Mouse (Mus musculus) embryonic facial prominence, embryonic 14.5 days (tissue): ENCODE data around the gene Abhd17a. TPM values are rescaled to one million over a fixed set of nuclear protein-coding genes. Genes with fewer than 3 reads are reported as not detected.

ENCODE experiments used
- ATAC-seq: fragments of 200-750 bp; cut with Nextera tagmentation; 2 replicates; pipeline ENCODE4 v1.8.0; 2017; ENCODE audit warnings: low read depth, moderate number of reproducible peaks, moderate TSS enrichment
- DNase-seq: peaks from one replicate; pipeline ENCODE4 v3.0.0-alpha.2; 2015; ENCODE audit warnings: low spot score
- H3K27ac ChIP-seq: fragments of 300-500 bp; sonication (generic); replicated peaks from 2 replicates; pipeline ENCODE4 v1.5.1; 2014; ENCODE audit warnings: low read depth, mild to moderate bottlenecking, low read length, moderate library complexity
- H3K27me3 ChIP-seq: fragments of 300-500 bp; sonication (generic); replicated peaks from 2 replicates; pipeline ENCODE4 v1.6.1; 2014; ENCODE audit warnings: low read length; ENCODE audit not compliant: control insufficient read depth, insufficient read depth
- H3K36me3 ChIP-seq: fragments of 300-500 bp; sonication (generic); 2 replicates; pipeline ENCODE4 v1.6.1; 2014; ENCODE audit warnings: low read length, mixed read lengths; ENCODE audit not compliant: control insufficient read depth, insufficient read depth
- H3K4me1 ChIP-seq: fragments of 300-500 bp; sonication (generic); 2 replicates; pipeline ENCODE4 v1.6.1; 2014; ENCODE audit warnings: antibody characterized with exemption, low read length; ENCODE audit not compliant: control insufficient read depth, insufficient read depth
- H3K4me2 ChIP-seq: fragments of 300-500 bp; sonication (generic); 2 replicates; pipeline ENCODE4 v1.6.1; 2014; ENCODE audit warnings: low read depth, mild to moderate bottlenecking, low read length, moderate library complexity, mixed read lengths
- H3K4me3 ChIP-seq: fragments of 300-500 bp; sonication (generic); 2 replicates; pipeline ENCODE4 v1.5.1; 2014; ENCODE audit warnings: low read depth, mild to moderate bottlenecking, low read length
- H3K9ac ChIP-seq: fragments of 300-500 bp; sonication (generic); 2 replicates; pipeline ENCODE4 v1.6.1; 2014; ENCODE audit warnings: low read depth, mild to moderate bottlenecking, low read length, moderate library complexity, mixed read lengths
- H3K9me3 ChIP-seq: fragments of 300-500 bp; sonication (generic); 2 replicates; pipeline ENCODE4 v1.6.1; 2016; ENCODE audit warnings: low read length; ENCODE audit not compliant: control insufficient read depth
- WGBS: fragments of 180-500 bp; shearing (Covaris S2); extraction: QIAGEN DNeasy Blood & Tissue Kit; methylation state at CpG from one replicate; pipeline ENCODE4 v1.1.7; 2014; 5-methylcytosine and 5-hydroxymethylcytosine counted together
- polyA plus RNA-seq: library from polyadenylated mRNA; unstranded; fragments of >200 nt; fragmentation: Nextera tagmentation; extraction: Ambion mirVana; gene quantifications from 2 replicates; pipeline ENCODE4 v1.2.1, GENCODE M21; 2014

Gene Abhd17a
- polyA plus RNA-seq, 1 experiment from 2014 or later = 115 TPM

- 92% methylated on average over 6 of the region's 8 CpGs for WGBS
- DNase-seq (no peak), ATAC-seq (no peak)
- Histone ChIP-seq H3K9me3 (no peaks in the 10 kb centered on the region), H3K36me3 (peaks cover 38% of the 10 kb centered on the region), H3K4me1 (peaks cover 11% of the 10 kb centered on the region), H3K4me2 (peak overlapping the region; percentile 13; the same call in 1 of the 2 replicates), H3K9ac (no peak overlapping the region), H3K27ac (no peak overlapping the region), H3K4me3 (no peak overlapping the region), H3K27me3 (no peaks in the 10 kb centered on the region)
These were observed 4.6 kb downstream of the Abhd17a start for GRCm38 (mm10) chr10:80585581-80585980.

- WGBS = 75% methylated on average over 12 of the region's 12 CpGs
- no peak overlapping the region for H3K4me3 ChIP-seq
These were observed 5.2 kb downstream of the Abhd17a start for GRCm38 (mm10) chr10:80584642-80585552.

GRCm38 (mm10) chr10:80584045-80584488, 6.1 kb downstream of the Abhd17a start:
- H3K9ac ChIP-seq = no peak overlapping the region
- no peak overlapping the region for H3K4me2 ChIP-seq
- DNase-seq (no peak), ATAC-seq (no peak)
- H3K9me3 ChIP-seq = no peaks in the 10 kb centered on the region
- no peak overlapping the region for H3K27ac ChIP-seq
- H3K36me3 ChIP-seq = peaks cover 38% of the 10 kb centered on the region
- no peaks in the 10 kb centered on the region for H3K27me3 ChIP-seq
- 59% methylated on average over 12 of the region's 12 CpGs for WGBS
- H3K4me1 ChIP-seq = peaks cover 7% of the 10 kb centered on the region
- H3K4me3 ChIP-seq = no peak overlapping the region

More at GRCm38 (mm10) chr10:80584642-80585552, 5.2 kb downstream of the Abhd17a start:
- H3K4me2 ChIP-seq = no peak overlapping the region
- H3K9me3 ChIP-seq = no peaks in the 10 kb centered on the region
- no peak overlapping the region for H3K27ac ChIP-seq
- H3K36me3 ChIP-seq = peaks cover 38% of the 10 kb centered on the region
- H3K4me1 ChIP-seq = peaks cover 11% of the 10 kb centered on the region
- H3K27me3 ChIP-seq = no peaks in the 10 kb centered on the region
- ATAC-seq (peak; percentile 30; the same call in 1 of the 2 replicates), DNase-seq (no peak)
- no peak overlapping the region for H3K9ac ChIP-seq

GRCm38 (mm10) chr10:80583047-80583446, 7.1 kb downstream of the Abhd17a start:
- Histone ChIP-seq H3K4me1 (0 out of 2 replicates have a peak, but pooled peaks cover 5% of the 10 kb centered on the region), H3K27ac (no peak overlapping the region), H3K4me2 (no peak overlapping the region), H3K9me3 (no peaks in the 10 kb centered on the region), H3K4me3 (no peak overlapping the region), H3K36me3 (peaks cover 38% of the 10 kb centered on the region), H3K9ac (no peak overlapping the region), H3K27me3 (no peaks in the 10 kb centered on the region)
- ATAC-seq = no peak
- 77% methylated on average over 5 of the region's 5 CpGs for WGBS
- DNase-seq = no peak

- peaks cover 26% of the 10 kb centered on the region for H3K4me1 ChIP-seq
- peak; percentile 4; the same call in 1 of the 2 replicates for ATAC-seq
- H3K9ac ChIP-seq = peak overlapping the region; percentile 76; the same call in 1 of the 2 replicates
- peak overlapping the region; percentile 94 for H3K4me2 ChIP-seq
- peak; percentile 83 for DNase-seq
- H3K36me3 ChIP-seq = peaks cover 17% of the 10 kb centered on the region
- peak overlapping the region; percentile 91 for H3K27ac ChIP-seq
- H3K4me3 ChIP-seq = peak overlapping the region; percentile 88
- H3K27me3 ChIP-seq = no peaks in the 10 kb centered on the region
- no peaks in the 10 kb centered on the region for H3K9me3 ChIP-seq
- 8% methylated on average over 8 of the region's 8 CpGs for WGBS
These were observed 11.2 kb downstream of the Abhd17a start for GRCm38 (mm10) chr10:80578911-80579310.

GRCm38 (mm10) chr10:80578131-80578750, 11.9 kb downstream of the Abhd17a start:
- peak; percentile 44 for ATAC-seq
- Histone ChIP-seq H3K4me1 (peaks cover 28% of the 10 kb centered on the region), H3K27me3 (no peaks in the 10 kb centered on the region), H3K4me2 (peak overlapping the region; percentile 94), H3K4me3 (peak overlapping the region; percentile 88), H3K9ac (peak overlapping the region; percentile 76), H3K36me3 (peaks cover 11% of the 10 kb centered on the region; the same call in 1 of the 2 replicates), H3K27ac (peak overlapping the region; percentile 91), H3K9me3 (no peaks in the 10 kb centered on the region)
- DNase-seq = peak; percentile 84
- under 1% methylated on average over 26 of the region's 29 CpGs for WGBS

- Histone ChIP-seq H3K27me3 (no peaks in the 10 kb centered on the region), H3K4me1 (peaks cover 28% of the 10 kb centered on the region)
- ATAC-seq = peak; percentile 79
These were observed 12.7 kb downstream of the Abhd17a start, which contains the start of gene Klf16 for GRCm38 (mm10) chr10:80577195-80578130. Gene Klf16 (minus strand): TSS chr10:80577321.

More at GRCm38 (mm10) chr10:80577195-80578130, 12.7 kb downstream of the Abhd17a start, which contains the start of gene Klf16:
- Histone ChIP-seq H3K4me3 (peak within 1 kb of the TSS; percentile 88), H3K36me3 (peaks cover 4% of the 10 kb centered on the region; the same call in 1 of the 2 replicates), H3K9ac (peak within 1 kb of the TSS; percentile 76), H3K9me3 (no peaks in the 10 kb centered on the region), H3K27ac (peak within 1 kb of the TSS; percentile 91), H3K4me2 (peak within 1 kb of the TSS; percentile 94)
- peak; percentile 96 for DNase-seq
- 0% methylated on average over 34 of the region's 97 CpGs for WGBS
